Mouse (Mus musculus) heart, postnatal 36 days (tissue): ENCODE measurements around the gene Slc15a4. TPM values are rescaled to one million over a fixed set of nuclear protein-coding genes. Genes with fewer than 3 reads are reported as not detected.
A peak's percentile ranks its signal among the peaks of the same experiment; 100 is the strongest.

Experiments
- DNase-seq, 2 experiments: peaks; one replicate each; pipeline ENCODE4 v3.0.0; 2021 to 2022
- intact Hi-C: fragments of 180-260 bp; cut with DNase I; formaldehyde crosslinking; loops from one replicate; pipeline ENCODE4 v1.15.1; 2025
- total RNA-seq, 2 experiments: library from RNA; stranded (reverse); gene quantifications; 2 replicates each; pipeline ENCODE4 v1.2.3; 2021

Slc15a4 gene
- total RNA-seq, 2 experiments from 2014 or later: 11.9 to 17.2 TPM

GRCm38 (mm10) chr5:127624427-127625213, 8.1 kb downstream of the Slc15a4 start:
- no peak for DNase-seq
- intact Hi-C loops: no loop called here

GRCm38 (mm10) chr5:127621108-127621507, 11.6 kb downstream of the Slc15a4 start:
- intact Hi-C loops: no loop called here
- DNase-seq: no peak

- no peak for DNase-seq
- intact Hi-C loops: no loop called here
Measured at GRCm38 (mm10) chr5:127620371-127620770, 12.3 kb downstream of the Slc15a4 start.

GRCm38 (mm10) chr5:127618834-127619233, 13.9 kb downstream of the Slc15a4 start:
- intact Hi-C loops: no loop called here
- DNase-seq: no peak

- DNase-seq: peak; percentile 98
- intact Hi-C loops: no loop called here
Measured at GRCm38 (mm10) chr5:127616884-127617635, 15.6 kb downstream of the Slc15a4 start.

GRCm38 (mm10) chr5:127616151-127616550, 16.5 kb downstream of the Slc15a4 start:
- intact Hi-C loops: no loop called here
- no peak for DNase-seq

- intact Hi-C loops: no loop called here
- DNase-seq: no peak
Measured at GRCm38 (mm10) chr5:127615459-127615858, 17.2 kb downstream of the Slc15a4 start.

GRCm38 (mm10) chr5:127612397-127612796, 20.3 kb downstream of the Slc15a4 start:
- intact Hi-C loops: loop anchor here (5.0 kb wide), 1 partner anchor 1405 kb away; no protein-coding TSS in a partner anchor
- DNase-seq: no peak

GRCm38 (mm10) chr5:127611881-127612280, 20.8 kb downstream of the Slc15a4 start:
- DNase-seq: no peak
- intact Hi-C loops: loop anchor here (5.0 kb wide), 1 partner anchor 1405 kb away; no protein-coding TSS in a partner anchor

GRCm38 (mm10) chr5:127610787-127611509, 21.7 kb downstream of the Slc15a4 start:
- DNase-seq: peak; percentile 66 to 71
- intact Hi-C loops: loop anchor here (5.0 kb wide), 1 partner anchor 1406 kb away; no protein-coding TSS in a partner anchor

GRCm38 (mm10) chr5:127609191-127609714, 23.4 kb downstream of the Slc15a4 start:
- intact Hi-C loops: no loop called here
- DNase-seq: no peak

- intact Hi-C loops: no loop called here
- no peak for DNase-seq
Measured at GRCm38 (mm10) chr5:127607507-127607906, 25.2 kb downstream of the Slc15a4 start.

- intact Hi-C loops: no loop called here
Measured at GRCm38 (mm10) chr5:127602996-127603395, 29.7 kb downstream of the Slc15a4 start.

GRCm38 (mm10) chr5:127596862-127597261, 35.8 kb downstream of the Slc15a4 start:
- DNase-seq: no peak
- intact Hi-C loops: no loop called here

More at GRCm38 (mm10) chr5:127602996-127603395, 29.7 kb downstream of the Slc15a4 start:
- DNase-seq: no peak

GRCm38 (mm10) chr5:127595676-127596075, 37.0 kb downstream of the Slc15a4 start:
- intact Hi-C loops: no loop called here
- DNase-seq: no peak

GRCm38 (mm10) chr5:127592854-127593253, 39.8 kb downstream of the Slc15a4 start:
- DNase-seq: no peak
- intact Hi-C loops: loop anchor here (5.0 kb wide), 1 partner anchor 54 kb away; no protein-coding TSS in a partner anchor

GRCm38 (mm10) chr5:127592406-127592805, 40.3 kb downstream of the Slc15a4 start:
- DNase-seq: no peak
- intact Hi-C loops: loop anchor here (5.0 kb wide), 1 partner anchor 55 kb away; no protein-coding TSS in a partner anchor

GRCm38 (mm10) chr5:127587854-127588253, 44.8 kb downstream of the Slc15a4 start:
- intact Hi-C loops: no loop called here
- no peak for DNase-seq

- intact Hi-C loops: no loop called here
- DNase-seq: no peak
Measured at GRCm38 (mm10) chr5:127583658-127584057, 49.0 kb downstream of the Slc15a4 start.

GRCm38 (mm10) chr5:127577419-127577818, 55.3 kb downstream of the Slc15a4 start:
- DNase-seq: no peak
- intact Hi-C loops: no loop called here
